Mouse (Mus musculus) heart, adult 2 months (tissue): ENCODE data around the gene 1110008P14Rik.
A peak's percentile ranks its signal among the peaks of the same experiment; 100 is the strongest.

ENCODE experiments used
- CTCF ChIP-seq: fragments of 200-600 bp; IDR thresholded peaks from 2 replicates; pipeline ENCODE4 v1.8.1; 2022; ENCODE audit warnings: antibody characterized with exemption, mild to moderate bottlenecking, moderate library complexity
- POLR2A ChIP-seq: fragments of 200-500 bp; IDR thresholded peaks from 2 replicates; pipeline ENCODE4 v1.6.1; 2011; ENCODE audit warnings: mild to moderate bottlenecking, low read depth, low read length, control low read depth; ENCODE audit not compliant: insufficient read depth

DNA sequence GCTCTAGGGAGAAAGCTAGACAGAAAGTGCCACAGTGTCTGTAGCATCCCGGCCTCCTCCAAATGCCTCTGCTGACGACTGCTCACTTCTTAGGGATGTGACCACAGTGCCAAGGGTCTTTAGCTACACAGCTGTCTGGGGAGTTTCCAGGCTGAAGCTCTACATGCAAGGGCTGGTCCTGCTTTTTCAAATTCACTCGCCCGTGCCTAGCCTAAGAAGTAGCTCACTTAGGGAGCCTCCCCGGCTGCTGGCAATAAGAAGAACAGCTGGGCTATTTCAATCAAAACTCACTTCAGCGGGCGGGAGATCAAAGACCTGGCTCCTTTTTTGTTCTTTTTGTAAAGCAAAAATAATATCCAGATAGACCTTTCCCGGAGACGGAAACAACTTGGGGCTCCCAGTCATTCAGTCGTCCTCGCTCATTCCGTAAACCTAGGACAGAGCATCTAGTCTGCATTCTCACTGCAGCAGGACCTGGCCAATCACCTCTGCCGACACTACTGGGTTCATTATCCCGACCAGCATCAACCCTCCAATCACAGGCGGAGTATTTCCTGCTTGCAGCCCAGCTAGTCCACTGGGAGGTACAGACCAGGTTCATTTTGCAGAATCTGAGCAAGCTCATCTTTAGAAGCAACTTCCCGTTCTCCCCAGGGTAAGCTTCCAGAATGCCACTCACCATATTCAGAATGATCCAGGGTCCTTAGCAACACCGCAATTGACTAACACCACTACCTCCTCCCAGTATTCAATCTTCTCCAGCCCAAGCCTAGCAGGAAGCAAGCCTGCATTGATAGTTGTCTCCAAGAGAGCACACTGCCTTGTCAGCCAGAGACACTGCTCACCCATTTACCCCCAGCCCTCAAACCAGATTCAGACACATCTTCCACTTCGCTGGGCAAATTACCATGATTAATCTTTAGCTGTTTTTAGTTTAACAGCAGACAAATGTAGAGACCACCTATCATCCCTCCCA lies 49.3 kb upstream of the 1110008P14Rik start:
- TF ChIP-seq CTCF (no peak), POLR2A (peak; percentile 49; the same call in 1 of the 2 replicates)
